Mouse (Mus musculus) ES-Bruce4 (cell line): Measurements from ENCODE around the gene Abhd5.

Source experiments
- CTCF ChIP-seq: IDR thresholded peaks from one replicate; pipeline ENCODE4 v1.8.1; 2011; ENCODE audit warnings: low read depth, low read length
- EP300 ChIP-seq: IDR thresholded peaks from 2 replicates; pipeline ENCODE4 v1.6.1; 2011; ENCODE audit warnings: low read depth, low read length; ENCODE audit not compliant: insufficient read depth
- POLR2A ChIP-seq: IDR thresholded peaks from one replicate; pipeline ENCODE4 v1.8.1; 2011; ENCODE audit warnings: low read length; ENCODE audit not compliant: insufficient read depth

- TF ChIP-seq POLR2A = no peak
- no peak for TF ChIP-seq EP300
- TF ChIP-seq CTCF = no peak
These were observed 6.1 kb upstream of the Abhd5 start for GRCm38 (mm10) chr9:122345291-122345690.
